Mouse (Mus musculus) CD4-positive, CD25-positive, alpha-beta regulatory T cell, adult 2 months (primary cell): ENCODE measurements at regions not wholly inside any gene's neighbourhood (a gene's known extent, or its start where the extent isn't known, plus 50 kb on each side); places are given as distances from the start of the nearest gene placed in this dataset.

Experiments
- DNase-seq: peaks from one replicate; pipeline ENCODE4 v3.0.0-alpha.2; 2012; ENCODE audit warnings: low read depth, low spot score

DNA sequence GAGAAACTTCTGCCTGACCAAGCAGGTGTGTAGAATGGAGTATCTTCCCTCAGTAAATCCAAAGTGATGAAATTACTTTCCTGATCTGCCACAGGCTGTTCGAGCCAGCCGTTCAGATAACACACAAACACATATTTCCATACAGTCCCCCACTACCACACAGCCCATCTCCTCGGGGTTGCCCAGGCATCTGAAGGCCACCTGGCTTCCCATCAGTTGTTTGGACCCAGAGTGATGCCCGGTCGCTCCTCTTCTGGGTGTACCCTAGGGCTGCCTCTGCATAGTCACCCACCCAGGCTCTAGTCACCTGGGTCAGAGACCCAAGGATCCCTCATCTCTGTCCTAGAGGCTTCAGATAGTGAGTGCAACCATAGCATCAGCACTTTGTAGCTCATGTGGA lies 107.9 kb downstream of the CK137956 start:
- DNase-seq: no peak

GRCm38 (mm10) chr4:127861319-127862117 lies 109.2 kb downstream of the CK137956 start:
- DNase-seq: no peak

DNA sequence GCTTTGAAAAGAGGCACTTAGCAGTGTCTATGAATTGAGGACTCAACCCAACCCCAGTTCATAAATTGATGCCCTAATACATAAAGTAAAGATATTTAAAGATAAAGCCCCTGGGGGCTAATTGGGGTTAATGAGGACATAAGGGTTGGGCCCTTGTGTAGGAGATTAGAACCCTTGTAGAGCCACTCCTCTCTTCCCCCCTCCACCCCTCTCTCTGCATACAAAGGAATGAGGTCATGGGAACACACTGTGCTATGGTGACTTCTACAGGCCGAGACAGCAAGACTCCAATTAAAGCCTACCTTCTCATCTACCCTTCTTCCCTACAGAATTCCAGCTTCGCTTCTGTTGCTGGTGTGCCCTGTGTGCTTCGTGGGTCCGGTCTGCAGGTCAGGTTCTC lies 110.5 kb downstream of the CK137956 start:
- no peak for DNase-seq

DNA sequence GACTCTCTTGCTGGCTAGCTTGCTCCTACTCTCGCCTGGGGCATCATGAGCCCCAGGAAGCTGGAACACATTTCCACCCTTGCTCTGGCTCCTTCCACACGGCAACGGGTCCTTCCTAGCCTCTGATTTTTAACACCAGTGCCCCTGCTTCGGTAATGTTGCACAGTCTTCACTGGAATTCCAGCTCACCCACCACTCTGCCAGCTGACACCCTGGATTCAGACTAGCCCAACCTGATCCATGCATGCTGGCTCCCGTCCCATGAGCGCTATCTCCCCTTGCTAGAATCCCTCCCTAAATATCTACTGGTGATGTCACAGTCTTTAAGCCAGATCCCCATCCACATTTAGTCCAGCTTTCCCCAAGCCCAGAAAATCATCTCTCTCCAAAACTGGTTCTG lies 111.2 kb downstream of the CK137956 start:
- DNase-seq: no peak

DNA sequence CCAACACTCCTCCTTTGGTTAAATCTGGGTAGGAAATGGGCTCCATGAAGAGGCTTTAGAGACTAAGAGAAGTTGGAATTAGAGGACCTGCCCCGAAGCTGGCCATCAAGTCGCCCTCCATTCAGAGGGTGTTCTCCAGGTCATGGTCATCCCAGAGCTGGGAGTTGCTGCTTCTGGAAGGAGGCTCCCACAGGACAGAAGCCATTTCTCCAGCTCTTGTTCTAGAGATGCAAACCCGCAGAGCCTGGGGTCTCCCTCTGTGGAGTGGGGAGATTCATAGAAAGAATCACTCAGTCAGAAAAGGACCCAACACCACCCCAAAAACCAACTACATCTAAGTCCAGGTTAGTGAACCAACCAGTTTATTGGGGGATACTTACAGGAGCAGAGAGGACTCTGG lies 112.2 kb downstream of the CK137956 start:
- no peak for DNase-seq

DNA sequence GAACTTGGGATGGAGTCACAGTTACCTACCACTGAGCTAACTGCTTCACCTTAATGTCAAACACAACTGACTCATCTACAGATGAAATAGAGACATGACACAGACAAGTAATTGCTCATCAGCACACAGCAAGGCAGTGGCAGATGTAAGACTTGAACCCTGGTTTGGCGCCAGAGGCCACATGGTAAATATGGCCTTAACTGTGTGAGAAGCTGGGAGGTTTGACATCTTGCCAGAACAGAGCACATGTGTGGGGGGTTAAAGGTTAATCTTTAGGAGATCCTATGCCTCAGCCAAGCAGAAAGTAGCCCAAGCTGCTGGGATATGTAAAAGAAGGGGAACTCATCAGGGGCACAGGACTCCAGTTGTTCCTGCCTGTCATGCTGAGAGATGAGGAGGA lies 114.9 kb downstream of the CK137956 start:
- DNase-seq: no peak

DNA sequence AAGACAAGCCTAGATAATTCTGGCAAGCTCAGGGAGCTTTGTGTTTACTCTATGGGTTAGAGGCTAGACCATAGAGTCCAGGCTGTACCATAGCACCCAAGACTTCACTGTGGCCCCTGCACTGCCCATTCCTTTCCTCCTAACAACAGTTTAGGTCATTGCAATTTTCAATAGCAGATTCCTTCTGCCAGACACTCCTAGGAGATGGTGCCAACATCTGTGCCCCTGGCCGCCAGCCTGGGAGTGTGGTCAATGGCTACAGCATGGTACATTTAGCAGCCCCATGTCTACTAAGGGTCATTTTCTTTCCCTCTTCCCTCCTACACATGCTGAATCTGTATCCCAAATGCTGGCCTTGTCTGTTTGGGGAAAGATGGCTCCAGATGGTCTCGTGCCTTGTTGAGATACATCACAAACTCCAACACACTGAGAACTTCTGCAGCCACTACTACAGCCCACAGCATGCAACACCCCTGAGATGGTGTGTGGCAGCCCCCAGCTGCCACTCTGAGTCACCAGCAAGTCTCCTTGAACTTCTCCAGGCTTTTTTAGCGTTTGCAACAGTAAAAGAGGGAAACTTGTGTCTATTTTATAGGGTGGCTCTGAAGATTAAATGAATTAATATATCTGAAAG lies 115.9 kb downstream of the CK137956 start:
- DNase-seq: no peak

DNA sequence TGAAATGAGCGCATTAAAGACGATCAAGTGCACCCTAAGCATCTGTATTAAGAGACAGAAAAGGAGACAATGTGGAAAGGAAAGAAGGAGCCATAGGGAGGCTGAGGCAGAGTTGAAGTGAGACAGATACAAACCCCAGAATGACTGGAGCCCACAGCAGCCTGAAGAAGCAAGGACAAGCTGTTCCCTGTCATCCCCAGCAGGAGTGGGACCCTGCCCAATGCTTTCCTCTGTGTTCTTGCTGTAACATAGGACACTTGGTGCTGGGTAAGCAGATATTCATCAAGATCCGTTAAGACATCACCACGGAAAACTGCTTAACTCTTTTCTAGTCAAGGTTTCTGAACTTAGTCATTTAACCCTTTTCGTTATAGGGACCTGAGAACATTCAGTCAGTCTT lies 121.4 kb downstream of the CK137956 start:
- DNase-seq: no peak

- DNase-seq: no peak
Observed at GRCm38 (mm10) chr4:127846321-127846720, 124.4 kb downstream of the CK137956 start.

GRCm38 (mm10) chr4:127843421-127843820 lies 127.3 kb downstream of the CK137956 start:
- no peak for DNase-seq

- DNase-seq: no peak
Observed at GRCm38 (mm10) chr4:127833668-127834067, 137.1 kb downstream of the CK137956 start.

GRCm38 (mm10) chr4:127826988-127827387 lies 143.8 kb downstream of the CK137956 start:
- no peak for DNase-seq

DNA sequence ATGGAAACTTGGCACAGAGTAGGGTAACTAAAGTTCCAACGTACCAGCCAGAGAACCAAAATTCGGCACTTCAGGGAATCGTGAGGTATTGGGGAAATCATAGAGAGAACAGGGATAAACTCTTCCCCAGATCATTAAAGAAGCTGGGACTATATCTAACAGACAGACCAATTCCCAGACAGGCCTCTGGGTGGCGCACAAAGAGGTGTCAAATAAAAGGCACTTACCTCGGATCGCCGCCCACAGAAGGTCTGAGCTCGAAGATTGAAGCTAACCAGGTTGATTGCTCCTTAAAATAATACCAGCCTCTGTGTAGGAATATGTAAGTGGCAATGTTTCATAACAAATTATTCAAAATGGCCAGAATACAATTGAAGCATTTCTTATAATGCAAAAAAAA lies 151.2 kb downstream of the CK137956 start:
- no peak for DNase-seq

DNA sequence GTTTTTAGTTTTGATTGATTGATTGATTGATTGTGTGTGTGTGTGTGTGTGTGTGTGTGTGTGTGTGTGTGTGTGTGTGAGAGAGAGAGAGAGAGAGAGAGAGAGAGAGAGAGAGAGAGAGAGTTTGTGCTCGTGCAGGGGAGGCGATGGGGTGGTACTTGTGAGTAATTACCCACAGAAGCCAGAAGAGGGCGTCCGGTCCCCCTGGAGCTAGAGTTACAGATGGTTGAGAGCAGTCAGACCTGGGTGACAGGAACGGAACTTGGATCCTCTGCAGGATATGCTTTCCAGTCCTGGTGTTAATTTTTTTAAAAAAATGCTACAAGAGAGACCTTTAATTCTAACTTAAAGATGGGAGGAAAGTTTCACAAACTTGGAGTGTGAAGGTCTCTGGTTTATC lies 151.7 kb downstream of the CK137956 start:
- no peak for DNase-seq

- DNase-seq: no peak
Observed at GRCm38 (mm10) chr4:127814631-127815030, 156.1 kb downstream of the CK137956 start.

DNA sequence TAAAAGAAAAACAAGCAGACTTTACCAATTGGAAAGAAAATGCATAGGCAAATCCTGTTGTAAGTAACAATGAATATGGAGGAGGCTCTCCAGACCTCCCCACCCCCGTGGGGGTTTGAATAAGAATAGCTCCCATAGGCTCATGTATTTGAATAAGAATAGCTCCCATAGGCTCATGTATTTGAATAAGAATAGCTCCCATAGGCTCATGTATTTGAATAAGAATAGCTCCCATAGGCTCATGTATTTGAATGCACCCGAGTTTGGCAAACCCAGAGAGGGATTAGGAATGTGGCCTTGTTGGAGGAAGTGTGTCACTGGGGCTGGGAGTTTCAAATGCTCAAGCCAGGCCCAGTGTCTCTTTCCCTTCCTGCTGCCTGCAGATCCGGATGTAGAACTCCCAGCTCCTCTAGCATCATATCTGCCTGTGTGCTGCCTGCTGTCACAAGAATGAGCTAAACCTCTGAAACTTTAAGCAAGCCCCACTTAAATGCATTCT lies 158.7 kb downstream of the CK137956 start:
- DNase-seq: no peak

GRCm38 (mm10) chr4:127810899-127811510 lies 159.7 kb downstream of the CK137956 start:
- no peak for DNase-seq

- no peak for DNase-seq
Observed at GRCm38 (mm10) chr4:127809006-127809405, 161.7 kb downstream of the CK137956 start.

- DNase-seq: no peak
Observed at GRCm38 (mm10) chr4:127789206-127789605, 181.5 kb downstream of the CK137956 start.

GRCm38 (mm10) chr4:127785786-127786185 lies 185.0 kb downstream of the CK137956 start:
- DNase-seq: no peak

GRCm38 (mm10) chr4:127771966-127772500 lies 198.7 kb downstream of the CK137956 start:
- DNase-seq: no peak

DNA sequence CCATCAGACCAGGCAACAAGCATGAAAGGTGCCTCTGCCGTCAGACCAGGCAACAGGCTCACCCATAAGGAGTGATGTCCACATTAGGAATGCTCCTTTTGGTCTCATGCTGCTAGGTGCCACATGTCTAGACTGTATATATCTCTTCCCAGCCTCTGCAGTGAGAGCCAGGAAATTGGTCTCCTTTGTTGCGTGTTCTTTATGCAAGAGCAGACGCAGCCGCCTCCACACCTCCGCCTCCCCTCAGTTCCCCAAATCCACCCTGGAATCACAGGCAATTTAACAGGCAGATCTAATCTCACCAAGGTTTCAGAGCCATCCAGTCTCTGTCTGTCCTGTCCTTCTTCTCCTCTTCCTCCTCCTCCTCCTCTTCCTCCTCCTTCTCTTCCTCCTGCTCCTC lies 207.0 kb downstream of the CK137956 start:
- no peak for DNase-seq
